Mouse (Mus musculus) intestine, embryonic 14.5 days (tissue): ENCODE data around the gene Kif19a. TPM values are rescaled to one million over a fixed set of nuclear protein-coding genes. Genes with fewer than 3 reads are reported as not detected.

Experiments used
- ATAC-seq: fragments of 200-750 bp; cut with Nextera tagmentation; replicated peaks from 2 replicates; pipeline ENCODE4 v1.8.0; 2017; ENCODE audit warnings: low read depth, moderate number of reproducible peaks, moderate TSS enrichment, moderate library complexity; ENCODE audit not compliant: low FRiP score, low TSS enrichment
- DNase-seq: peaks from one replicate; pipeline ENCODE4 v3.0.0-alpha.2; 2018; ENCODE audit warnings: low spot score
- H3K27ac ChIP-seq: fragments of 300-500 bp; sonication (generic); 2 replicates; pipeline ENCODE4 v1.5.1; 2014; ENCODE audit warnings: low read depth, mild to moderate bottlenecking, control low read depth
- H3K27me3 ChIP-seq: fragments of 300-500 bp; sonication (generic); replicated peaks from 2 replicates; pipeline ENCODE4 v1.6.1; 2014; ENCODE audit warnings: low read length, control low read depth; ENCODE audit not compliant: control insufficient read depth, insufficient read depth
- H3K36me3 ChIP-seq: fragments of 300-500 bp; sonication (generic); 2 replicates; pipeline ENCODE4 v1.6.1; 2014; ENCODE audit warnings: low read length, control low read depth; ENCODE audit not compliant: control insufficient read depth, insufficient read depth
- H3K4me1 ChIP-seq: fragments of 300-500 bp; sonication (generic); replicated peaks from 2 replicates; pipeline ENCODE4 v1.6.1; 2014; ENCODE audit warnings: low read length, control low read depth, mixed read lengths; ENCODE audit not compliant: control insufficient read depth, insufficient read depth
- H3K4me2 ChIP-seq: fragments of 300-500 bp; sonication (generic); 2 replicates; pipeline ENCODE4 v1.6.1; 2014; ENCODE audit warnings: low read length
- H3K4me3 ChIP-seq: fragments of 300-500 bp; sonication (generic); 2 replicates; pipeline ENCODE4 v1.5.1; 2014; ENCODE audit warnings: low read depth, low read length, control low read depth, mixed read lengths
- H3K9ac ChIP-seq: fragments of 300-500 bp; sonication (generic); 2 replicates; pipeline ENCODE4 v1.6.1; 2014; ENCODE audit warnings: mild to moderate bottlenecking, low read length
- H3K9me3 ChIP-seq: fragments of 300-500 bp; sonication (generic); 2 replicates; pipeline ENCODE4 v1.6.1; 2016; ENCODE audit warnings: low read length, control low read depth; ENCODE audit not compliant: control insufficient read depth
- WGBS: fragments of 180-500 bp; shearing (Covaris S2); extraction: QIAGEN DNeasy Blood & Tissue Kit; methylation state at CpG from one replicate; pipeline ENCODE4 v1.1.7; 2014; 5-methylcytosine and 5-hydroxymethylcytosine counted together
- polyA plus RNA-seq: library from polyadenylated mRNA; unstranded; fragments of >200 nt; fragmentation: Nextera tagmentation; extraction: Ambion mirVana; gene quantifications from 2 replicates; pipeline ENCODE4 v1.2.1, GENCODE M21; 2014

Kif19a gene
- polyA plus RNA-seq, 1 experiment from 2014 or later, result 1.2 TPM

DNA sequence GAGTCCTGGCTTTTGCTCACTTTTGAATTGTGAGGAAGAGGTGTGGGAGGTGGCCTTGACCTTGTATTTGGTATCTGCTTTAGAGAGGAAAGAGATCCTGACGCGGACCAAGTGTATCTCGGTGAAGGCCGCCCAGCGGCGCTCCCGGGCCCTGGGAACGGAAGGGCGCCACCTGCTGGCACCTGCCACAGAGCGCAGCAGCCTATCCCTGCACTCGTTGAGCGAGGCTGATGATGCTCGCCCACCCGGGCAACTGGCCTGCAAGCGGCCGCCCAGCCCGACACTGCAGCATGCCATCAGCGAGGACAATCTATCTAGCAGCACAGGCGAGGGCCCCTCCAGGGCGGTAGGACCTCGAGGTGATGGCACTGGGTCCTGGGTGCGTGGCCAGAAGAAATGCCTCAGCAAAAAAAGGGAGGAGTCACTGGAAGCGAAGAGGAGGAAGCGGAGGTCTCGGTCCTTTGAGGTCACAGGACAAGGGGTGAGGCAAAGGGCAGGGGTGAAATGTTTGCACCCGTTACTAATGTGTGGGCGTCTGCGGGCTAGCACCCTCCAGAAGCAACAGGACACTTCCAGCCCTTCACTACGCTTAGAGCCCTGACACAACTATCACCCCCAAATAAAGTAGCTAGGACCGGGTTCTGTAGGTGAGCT lies 24.0 kb downstream of the Kif19a start:
- ATAC-seq (peak; percentile 68), DNase-seq (peak; percentile 93)
- H3K9ac ChIP-seq, result no peak overlapping the region
- no peak overlapping the region for H3K4me3 ChIP-seq
- no peak overlapping the region; the same call in 1 of the 2 replicates for H3K4me2 ChIP-seq
- WGBS, result 8% methylated on average over 30 of the region's 30 CpGs
- H3K36me3 ChIP-seq, result no peaks in the 10 kb centered on the region
- H3K4me1 ChIP-seq, result peaks cover 13% of the 10 kb centered on the region
- H3K27ac ChIP-seq, result no peak overlapping the region
- no peaks in the 10 kb centered on the region for H3K9me3 ChIP-seq
- H3K27me3 ChIP-seq, result peaks cover 95% of the 10 kb centered on the region

DNA sequence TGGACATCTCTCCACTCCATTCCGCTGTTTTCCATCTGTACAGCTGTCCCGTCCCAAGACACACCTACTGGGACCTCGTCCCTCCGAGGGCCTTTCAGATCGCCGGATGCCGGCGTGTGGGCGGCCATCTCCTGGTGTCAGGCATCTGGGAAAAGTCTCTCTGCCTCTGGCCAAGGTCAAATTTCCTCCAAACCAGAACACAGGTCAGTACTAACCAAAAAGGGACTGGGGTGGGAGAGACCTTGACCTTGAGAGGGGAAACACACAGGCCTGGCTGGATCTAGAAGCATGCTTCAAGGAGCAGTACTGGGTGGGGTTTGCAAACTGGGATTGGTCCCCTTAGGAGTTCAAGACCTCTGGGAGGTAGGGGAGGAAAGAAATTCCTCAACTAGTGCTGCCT lies 24.5 kb downstream of the Kif19a start:
- Histone ChIP-seq H3K4me2 (no peak overlapping the region), H3K9me3 (no peaks in the 10 kb centered on the region), H3K27ac (no peak overlapping the region), H3K4me1 (peaks cover 13% of the 10 kb centered on the region), H3K36me3 (no peaks in the 10 kb centered on the region), H3K4me3 (no peak overlapping the region), H3K27me3 (peaks cover 93% of the 10 kb centered on the region), H3K9ac (no peak overlapping the region)
- DNase-seq, result no peak
- ATAC-seq, result no peak
- WGBS, result 57% methylated on average over 9 of the region's 9 CpGs

DNA sequence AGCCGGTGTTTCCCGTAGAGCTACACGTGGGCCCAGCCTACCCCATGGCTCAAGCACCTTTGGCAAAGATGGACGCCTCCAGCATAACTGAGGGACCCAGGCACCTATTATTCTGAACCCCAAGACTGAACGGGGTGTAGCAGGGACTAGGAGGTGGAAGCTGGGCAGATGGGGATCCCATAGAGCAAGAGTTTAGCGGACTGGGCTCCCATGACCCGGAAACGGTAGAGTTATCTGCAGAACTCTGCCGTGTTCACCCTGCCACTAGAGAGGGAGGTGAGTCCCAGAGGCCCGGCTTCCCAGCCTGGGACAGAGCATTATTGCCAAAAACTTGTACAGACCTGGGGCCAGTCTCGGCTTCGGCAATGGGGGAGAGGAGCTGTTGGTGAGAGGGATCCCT lies 25.0 kb downstream of the Kif19a start:
- H3K4me2 ChIP-seq, result no peak overlapping the region
- no peaks in the 10 kb centered on the region for H3K9me3 ChIP-seq
- H3K4me1 ChIP-seq, result peaks cover 17% of the 10 kb centered on the region
- ATAC-seq (no peak), DNase-seq (no peak)
- no peak overlapping the region for H3K4me3 ChIP-seq
- peaks cover 88% of the 10 kb centered on the region for H3K27me3 ChIP-seq
- H3K36me3 ChIP-seq, result no peaks in the 10 kb centered on the region
- no peak overlapping the region for H3K27ac ChIP-seq
- H3K9ac ChIP-seq, result no peak overlapping the region
- WGBS, result 66% methylated on average over 12 of the region's 12 CpGs

DNA sequence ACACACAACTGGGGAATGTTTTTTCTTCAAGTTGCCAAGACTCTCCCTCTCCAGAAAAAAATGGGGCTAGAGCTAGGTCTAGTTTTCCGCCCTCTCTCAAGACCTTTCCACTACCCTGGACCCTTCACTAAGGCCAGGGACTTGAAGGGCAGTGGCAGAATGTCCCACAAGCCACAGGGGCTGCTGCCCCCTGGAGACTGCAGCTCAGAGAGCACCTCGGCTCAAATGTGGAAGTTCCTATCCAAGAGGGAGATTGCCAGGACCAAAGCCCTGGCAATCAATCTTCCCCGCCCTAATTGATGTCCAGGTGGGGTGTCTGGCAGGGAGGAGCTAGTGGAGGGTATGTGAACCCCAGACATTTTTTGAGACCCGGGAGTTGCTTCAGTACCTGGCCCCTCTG lies 25.7 kb downstream of the Kif19a start:
- ATAC-seq (no peak), DNase-seq (no peak)
- Histone ChIP-seq H3K9ac (no peak overlapping the region), H3K9me3 (no peaks in the 10 kb centered on the region), H3K36me3 (no peaks in the 10 kb centered on the region), H3K4me1 (peaks cover 22% of the 10 kb centered on the region), H3K4me2 (no peak overlapping the region), H3K27ac (no peak overlapping the region), H3K4me3 (no peak overlapping the region), H3K27me3 (peaks cover 82% of the 10 kb centered on the region)
- 22% methylated on average over 4 of the region's 4 CpGs for WGBS

DNA sequence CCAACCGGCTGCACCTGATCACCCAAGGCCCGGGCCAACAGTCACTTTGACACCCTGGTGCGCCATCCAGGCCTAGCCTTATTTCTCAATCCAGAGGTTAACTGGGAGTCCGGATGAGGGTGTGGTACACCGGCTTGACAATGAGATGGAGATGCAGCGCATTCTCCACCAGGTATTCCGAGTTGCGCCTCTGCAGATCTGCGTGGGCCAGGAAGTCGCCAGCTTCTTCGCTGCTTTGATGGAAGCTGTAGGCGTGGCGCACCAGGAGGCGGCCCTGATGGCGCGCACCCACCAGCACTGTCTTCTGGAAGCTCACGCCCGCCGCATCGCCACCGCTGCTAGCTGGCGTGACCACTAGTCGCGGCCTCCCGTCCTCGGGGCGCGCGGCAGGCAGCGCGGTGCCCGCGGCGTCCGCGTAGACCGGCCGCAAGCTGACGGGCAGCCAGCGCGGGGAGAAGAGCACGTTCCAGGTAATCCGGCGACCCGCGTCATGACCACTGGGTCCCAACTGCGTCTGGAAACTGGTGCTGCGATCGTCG lies 26.2 kb downstream of the Kif19a start:
- DNase-seq (peak; percentile 63), ATAC-seq (no peak)
- Histone ChIP-seq H3K4me1 (peaks cover 26% of the 10 kb centered on the region), H3K9me3 (no peaks in the 10 kb centered on the region), H3K4me2 (peak overlapping the region; percentile 80), H3K4me3 (peak overlapping the region; percentile 41), H3K36me3 (no peaks in the 10 kb centered on the region), H3K27me3 (peaks cover 76% of the 10 kb centered on the region), H3K27ac (no peak overlapping the region), H3K9ac (no peak overlapping the region; the same call in 1 of the 2 replicates)
- WGBS, result 3% methylated on average over 48 of the region's 50 CpGs

DNA sequence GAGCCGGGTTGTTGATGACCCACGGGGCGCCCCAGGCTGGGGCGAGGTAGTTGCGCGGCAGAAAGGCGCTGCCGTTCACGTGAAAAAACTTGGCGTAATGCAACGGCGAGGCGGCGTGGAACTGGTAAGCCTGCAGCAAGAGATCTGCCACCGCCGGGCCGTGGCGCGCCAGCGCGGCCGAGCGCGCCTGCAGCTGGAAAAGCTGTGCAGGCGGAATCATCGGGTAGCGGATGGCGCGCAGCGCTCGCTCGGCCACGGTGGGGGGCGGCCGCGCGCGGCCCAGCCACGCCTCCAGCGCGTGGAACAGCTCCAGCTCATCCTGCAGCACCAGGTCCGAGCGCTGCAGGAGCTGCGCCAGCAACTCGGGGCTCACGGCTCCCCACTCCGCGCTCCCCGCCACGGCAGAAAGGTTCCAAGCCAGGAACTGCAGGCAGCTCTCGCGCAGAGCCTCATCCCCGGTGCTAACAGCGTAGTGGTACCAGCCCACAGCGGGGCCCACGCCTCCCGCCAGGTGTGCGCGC lies 26.8 kb downstream of the Kif19a start:
- Histone ChIP-seq H3K4me2 (peak overlapping the region; percentile 80), H3K36me3 (no peaks in the 10 kb centered on the region), H3K9ac (no peak overlapping the region; the same call in 1 of the 2 replicates), H3K27ac (no peak overlapping the region), H3K9me3 (no peaks in the 10 kb centered on the region), H3K4me3 (peak overlapping the region; percentile 41), H3K4me1 (peaks cover 26% of the 10 kb centered on the region), H3K27me3 (peaks cover 73% of the 10 kb centered on the region)
- DNase-seq (no peak), ATAC-seq (no peak; the same call in 1 of the 2 replicates)
- under 1% methylated on average over 55 of the region's 59 CpGs for WGBS

DNA sequence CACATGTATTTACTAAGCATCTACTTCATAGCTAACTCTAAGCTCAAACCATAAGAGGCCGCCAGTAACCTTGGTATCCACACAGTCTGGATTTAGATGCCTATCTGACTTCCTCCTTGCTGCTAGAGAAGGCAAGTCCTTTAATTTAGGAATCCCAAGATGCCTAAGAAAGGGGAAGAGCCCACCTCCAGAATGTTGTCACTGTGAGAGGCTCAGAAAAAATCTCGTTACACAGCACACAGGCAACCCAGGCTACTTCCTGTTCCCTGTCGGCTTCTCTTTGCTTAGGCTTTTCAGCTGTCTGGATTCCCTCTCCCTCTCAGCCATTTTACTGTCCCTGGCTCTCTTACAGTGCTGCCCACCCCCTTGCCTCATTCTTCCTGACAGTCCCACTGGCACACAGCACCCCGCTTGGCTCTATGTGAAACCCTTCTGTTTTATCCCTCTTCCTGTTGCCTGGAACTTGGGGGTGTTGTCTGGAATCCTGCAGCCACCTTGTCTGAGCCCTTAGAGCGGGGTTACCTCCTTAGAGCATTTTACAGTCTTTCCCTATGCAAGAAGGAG lies 27.8 kb downstream of the Kif19a start:
- H3K9ac ChIP-seq, result no peak overlapping the region
- H3K36me3 ChIP-seq, result no peaks in the 10 kb centered on the region
- 58% methylated on average over 5 of the region's 5 CpGs for WGBS
- H3K9me3 ChIP-seq, result no peaks in the 10 kb centered on the region
- H3K27ac ChIP-seq, result no peak overlapping the region
- no peak overlapping the region for H3K4me2 ChIP-seq
- peaks cover 63% of the 10 kb centered on the region for H3K27me3 ChIP-seq
- H3K4me1 ChIP-seq, result peaks cover 26% of the 10 kb centered on the region
- ATAC-seq (no peak), DNase-seq (no peak)
- H3K4me3 ChIP-seq, result no peak overlapping the region

DNA sequence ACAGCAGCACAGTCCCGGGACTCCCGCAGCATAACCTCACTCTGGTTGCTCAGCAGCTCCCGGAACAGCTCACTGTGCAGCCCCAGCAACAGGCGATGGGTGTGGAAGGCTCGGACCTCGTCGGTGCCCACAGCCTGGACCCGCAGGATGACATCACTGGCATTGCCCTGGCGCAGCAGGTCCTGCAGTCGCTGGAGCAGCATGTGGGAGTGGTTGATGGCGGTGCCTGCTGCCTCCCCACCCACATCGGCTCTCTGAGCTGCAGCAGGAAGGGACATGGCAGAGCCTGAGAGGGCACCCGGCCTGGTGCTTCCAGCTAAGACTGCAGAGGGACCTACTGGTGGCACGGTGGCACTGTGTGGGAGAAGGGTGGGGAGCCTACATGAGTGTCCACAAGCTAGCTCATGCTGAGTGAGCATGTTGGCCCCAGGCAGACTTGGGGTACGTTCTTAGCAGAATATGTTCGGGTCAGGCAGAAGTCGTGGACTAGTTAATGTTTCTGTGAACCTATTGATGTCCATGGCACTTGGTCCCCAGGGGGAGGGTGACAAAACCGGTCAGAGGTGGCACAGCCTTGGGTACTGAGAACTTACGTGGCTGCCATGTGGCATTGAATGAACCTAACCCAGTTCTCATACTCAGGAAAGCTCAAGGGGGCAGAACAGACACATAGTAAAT lies 28.8 kb downstream of the Kif19a start:
- DNase-seq (no peak), ATAC-seq (no peak)
- Histone ChIP-seq H3K9me3 (no peaks in the 10 kb centered on the region), H3K4me1 (peaks cover 26% of the 10 kb centered on the region), H3K9ac (no peak overlapping the region), H3K27ac (no peak overlapping the region), H3K4me2 (no peak overlapping the region), H3K4me3 (no peak overlapping the region), H3K36me3 (no peaks in the 10 kb centered on the region), H3K27me3 (peaks cover 53% of the 10 kb centered on the region)
- WGBS, result 70% methylated on average over 19 of the region's 19 CpGs
